Mouse (Mus musculus) mature B cell (primary cell): Measurements from ENCODE around the gene Idua.

ENCODE experiments used
- in situ Hi-C: fragments of 300-500 bp; cut with MboI; formaldehyde crosslinking; loops from 2 replicates; pipeline ENCODE4 v1.14.3; 2019

The Idua gene

GRCm38 (mm10) chr5:108655381-108655780 lies 4.8 kb upstream of the Idua start:
- in situ Hi-C loops = no loop called here

GRCm38 (mm10) chr5:108655891-108656650 lies 4.1 kb upstream of the Idua start:
- in situ Hi-C loops = no loop called here

- in situ Hi-C loops = no loop called here
Measured at GRCm38 (mm10) chr5:108657406-108657805, 2.7 kb upstream of the Idua start.

DNA sequence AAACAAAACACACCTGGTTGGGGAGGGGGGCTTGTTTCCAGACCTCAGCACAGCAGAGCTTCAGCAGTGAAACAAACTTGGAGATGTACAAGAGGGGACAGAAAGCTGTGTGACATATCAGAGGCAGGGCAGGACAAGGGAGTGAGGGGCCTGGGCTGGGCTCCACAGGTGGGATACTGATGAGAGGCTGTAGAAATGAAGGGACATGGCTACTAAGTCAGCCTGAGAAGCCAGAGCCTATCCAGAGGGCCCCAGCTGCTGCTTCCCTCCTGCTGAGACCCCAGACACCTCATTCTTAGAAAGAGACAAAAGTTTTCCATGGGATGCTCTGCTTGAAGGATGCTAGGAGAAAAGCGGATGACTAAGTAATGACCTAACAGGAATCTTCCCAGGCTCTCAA lies 1.5 kb upstream of the Idua start:
- in situ Hi-C loops = no loop called here

DNA sequence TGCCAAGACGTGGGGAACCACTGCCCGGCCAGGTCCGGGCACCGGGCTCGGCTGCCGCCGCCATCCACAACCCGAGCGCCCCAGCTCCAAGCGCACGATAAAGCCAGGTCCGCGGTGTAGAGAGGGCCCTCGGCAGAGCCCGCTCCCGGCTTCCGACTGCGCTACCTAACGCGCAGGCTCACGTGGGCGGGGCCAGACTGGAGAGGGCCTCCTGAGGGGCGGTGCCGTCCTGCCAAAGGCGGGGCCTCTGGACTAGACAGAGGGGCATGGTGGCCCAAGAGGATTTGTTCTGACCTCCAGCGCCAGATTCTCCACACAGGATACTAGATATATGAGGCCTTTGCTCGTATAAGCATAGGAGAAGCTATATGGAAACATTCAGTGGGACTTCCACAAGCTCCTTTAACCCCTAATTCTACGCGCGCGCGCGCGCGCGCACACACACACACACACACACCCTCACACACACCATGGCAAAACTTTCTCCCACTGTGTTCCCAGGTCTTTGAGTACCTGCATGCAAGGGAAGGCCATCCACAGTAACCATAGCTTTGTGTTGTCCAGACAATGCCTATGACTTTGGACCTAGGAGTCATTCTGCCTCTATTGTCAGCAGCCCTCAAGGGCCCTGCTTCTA lies 619 bp downstream of the Idua start:
- in situ Hi-C loops = no loop called here

DNA sequence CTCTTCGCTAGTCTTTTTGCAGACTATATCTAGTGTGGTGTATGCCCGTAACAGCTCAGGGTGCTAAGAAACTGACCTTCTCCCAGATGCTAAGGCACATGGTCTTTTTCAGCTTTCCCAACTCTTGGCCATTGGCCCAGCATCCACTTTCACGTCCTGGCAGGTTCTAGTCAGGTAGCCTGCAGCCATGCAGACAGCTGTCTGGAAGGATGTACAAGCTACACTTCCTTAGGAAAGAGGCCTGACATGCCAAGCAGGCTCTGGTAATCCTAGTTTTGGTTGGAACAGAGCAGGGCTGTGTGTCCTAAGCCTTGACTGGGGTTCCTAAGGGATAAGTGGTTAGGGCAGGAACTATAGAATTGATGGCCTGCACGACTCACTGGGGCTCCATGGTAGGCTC lies 2.6 kb downstream of the Idua start:
- in situ Hi-C loops = no loop called here

DNA sequence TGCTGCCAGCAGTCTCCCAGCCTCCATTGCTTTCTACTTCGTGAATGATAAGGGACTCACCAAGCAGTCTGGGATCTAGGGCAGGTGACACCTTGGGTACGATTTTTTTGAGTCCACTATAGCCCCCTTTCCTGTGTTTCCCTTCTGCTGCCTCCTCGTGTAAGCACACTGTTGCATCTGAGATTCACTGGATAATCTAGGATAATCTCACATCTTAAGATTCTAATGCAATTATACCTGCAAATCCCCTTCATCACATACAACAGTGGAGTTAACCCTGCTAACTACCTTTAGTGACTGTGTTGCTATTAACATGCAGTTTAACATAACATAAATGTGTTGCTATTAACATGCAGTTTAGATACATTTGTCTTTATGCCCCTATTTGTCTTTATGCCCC lies 4.9 kb downstream of the Idua start:
- in situ Hi-C loops = no loop called here

GRCm38 (mm10) chr5:108667370-108667769 lies 7.2 kb downstream of the Idua start:
- in situ Hi-C loops = no loop called here

DNA sequence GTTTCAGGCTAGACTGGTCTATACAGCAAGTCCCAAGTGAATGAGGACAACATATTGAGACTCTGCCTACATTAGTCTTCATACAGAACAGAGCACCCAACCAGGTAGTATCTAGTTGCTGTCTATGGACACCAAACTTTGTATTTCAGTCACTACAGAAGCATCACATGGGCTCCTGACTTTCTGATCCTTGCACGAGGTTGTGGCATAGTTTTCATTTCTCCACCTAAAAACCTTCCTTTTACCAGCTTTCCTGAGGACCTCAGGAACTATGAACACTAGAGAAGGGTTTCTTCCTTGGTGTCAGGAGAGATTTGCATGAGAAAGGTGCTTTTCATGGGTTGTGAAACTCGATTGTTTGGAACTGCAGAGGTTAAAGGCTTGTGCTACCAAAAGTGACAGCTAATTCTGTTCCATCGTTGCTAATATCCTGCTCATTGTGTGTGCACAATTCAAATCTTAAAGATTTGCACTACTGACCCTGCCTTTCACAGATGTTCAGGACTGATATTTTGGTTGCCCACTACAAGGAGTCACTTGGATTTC lies 8.3 kb downstream of the Idua start:
- in situ Hi-C loops = no loop called here

- in situ Hi-C loops = no loop called here
Measured at GRCm38 (mm10) chr5:108668977-108669936, 9.1 kb downstream of the Idua start, which contains the start of gene Dgkq. Dgkq (minus strand) TSS chr5:108669672.

DNA sequence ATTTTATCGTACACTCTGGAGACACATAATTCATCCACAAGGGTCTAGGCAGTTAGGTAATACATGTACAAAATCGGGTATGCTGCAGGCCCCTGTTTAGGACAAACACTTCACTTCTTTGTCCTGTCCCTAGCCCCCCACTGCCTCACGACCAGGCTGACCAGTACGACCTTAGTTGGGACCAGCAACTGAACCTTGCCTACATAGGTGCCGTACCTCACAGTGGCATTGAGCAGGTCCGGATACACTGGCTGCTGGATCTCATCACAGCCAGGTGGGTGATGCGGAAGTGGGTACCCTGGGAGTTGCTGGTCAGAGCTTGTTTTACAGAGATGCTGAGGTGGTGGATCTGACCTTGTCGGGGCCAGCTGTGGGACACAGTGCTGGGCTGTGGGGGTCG lies 9.9 kb downstream of the Idua start:
- in situ Hi-C loops = no loop called here

DNA sequence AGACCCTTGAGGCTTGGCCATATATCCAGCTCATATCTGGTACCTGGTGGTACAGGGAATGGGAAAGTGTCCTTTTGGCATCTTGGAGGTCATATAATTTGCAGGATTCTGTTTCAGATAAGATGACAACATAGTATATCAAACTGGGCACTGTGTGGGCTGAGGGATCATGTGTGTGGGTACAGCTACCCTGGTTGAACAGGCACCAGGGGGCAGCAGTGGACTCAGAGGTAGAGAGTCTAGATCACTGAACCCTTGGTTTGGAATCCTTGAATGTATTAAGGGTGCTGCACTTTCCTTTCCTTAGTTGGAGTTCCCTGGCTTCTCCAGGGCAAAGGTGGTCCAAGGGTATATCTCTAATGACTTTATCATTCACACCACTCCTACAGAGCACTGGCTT lies 10.7 kb downstream of the Idua start:
- in situ Hi-C loops = no loop called here

DNA sequence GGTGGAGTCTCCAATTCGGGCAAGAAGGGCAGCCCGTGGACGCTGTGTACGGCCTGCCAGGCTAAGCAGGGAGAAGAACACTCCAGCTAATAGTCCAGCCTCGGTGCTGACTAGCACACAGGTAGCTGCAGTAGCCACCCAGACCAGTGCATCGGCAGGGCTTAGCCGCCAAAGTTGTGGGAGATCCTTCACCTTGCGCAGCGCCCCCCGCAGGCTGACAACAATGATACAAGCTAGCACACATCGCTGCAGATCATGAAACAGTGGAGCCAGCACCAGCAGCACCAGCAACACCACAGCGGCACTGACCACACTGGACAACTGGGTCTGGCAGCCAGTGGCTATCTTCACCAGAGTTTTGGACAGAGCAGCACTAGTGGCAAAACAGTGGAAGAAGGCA lies 11.6 kb downstream of the Idua start:
- in situ Hi-C loops = no loop called here

DNA sequence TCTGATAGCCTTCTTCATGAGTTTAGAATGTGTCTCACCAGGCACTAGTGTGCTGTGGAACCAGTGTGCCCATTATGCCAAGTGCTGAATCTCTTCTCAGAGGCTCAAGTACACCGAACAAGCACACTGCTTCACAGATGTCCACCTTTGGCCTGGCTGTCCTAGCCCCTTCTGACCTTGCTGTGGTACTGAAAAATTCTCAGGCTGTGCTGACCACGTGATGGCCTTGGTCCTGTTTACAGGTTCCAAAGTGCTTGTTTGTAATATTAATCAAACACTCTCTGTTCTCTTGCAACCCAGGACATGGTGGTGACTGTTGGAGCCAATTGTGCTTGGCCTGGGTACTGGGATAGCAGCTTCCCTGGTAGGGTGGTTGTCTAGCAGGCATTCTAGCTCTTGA lies 14.5 kb downstream of the Idua start:
- in situ Hi-C loops = no loop called here

DNA sequence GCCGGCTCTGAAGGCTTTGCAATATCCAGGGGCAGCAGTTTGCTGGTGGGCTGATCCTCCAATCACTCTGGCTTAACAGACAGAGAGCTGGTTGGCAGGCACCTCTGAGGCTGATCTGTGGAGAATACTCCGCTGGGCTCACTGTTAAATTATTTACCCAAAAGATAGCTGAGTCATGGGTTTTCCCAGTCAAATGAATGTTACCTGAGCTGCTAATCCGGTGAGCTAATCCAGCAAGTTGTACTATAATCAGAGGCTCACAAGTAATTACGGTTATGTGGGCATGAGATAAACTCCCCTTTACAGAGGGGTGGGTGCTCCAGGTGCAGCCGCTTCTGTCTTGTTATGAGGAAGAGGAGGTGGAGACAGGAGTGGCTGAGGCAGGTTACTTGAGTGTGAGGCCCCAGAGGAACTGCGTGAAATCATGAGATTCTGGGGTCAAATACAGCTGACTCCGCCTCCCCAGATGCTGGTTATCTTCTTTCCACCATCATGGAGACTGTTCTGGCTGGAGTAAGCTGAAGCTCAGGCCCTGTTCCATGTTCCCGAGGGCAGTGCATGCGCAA lies 15.2 kb downstream of the Idua start, which contains the start of gene Slc26a1:
Gene Slc26a1, minus strand, starts transcription at position 319 of the 566 bp plus-strand sequence.
- in situ Hi-C loops = no loop called here

DNA sequence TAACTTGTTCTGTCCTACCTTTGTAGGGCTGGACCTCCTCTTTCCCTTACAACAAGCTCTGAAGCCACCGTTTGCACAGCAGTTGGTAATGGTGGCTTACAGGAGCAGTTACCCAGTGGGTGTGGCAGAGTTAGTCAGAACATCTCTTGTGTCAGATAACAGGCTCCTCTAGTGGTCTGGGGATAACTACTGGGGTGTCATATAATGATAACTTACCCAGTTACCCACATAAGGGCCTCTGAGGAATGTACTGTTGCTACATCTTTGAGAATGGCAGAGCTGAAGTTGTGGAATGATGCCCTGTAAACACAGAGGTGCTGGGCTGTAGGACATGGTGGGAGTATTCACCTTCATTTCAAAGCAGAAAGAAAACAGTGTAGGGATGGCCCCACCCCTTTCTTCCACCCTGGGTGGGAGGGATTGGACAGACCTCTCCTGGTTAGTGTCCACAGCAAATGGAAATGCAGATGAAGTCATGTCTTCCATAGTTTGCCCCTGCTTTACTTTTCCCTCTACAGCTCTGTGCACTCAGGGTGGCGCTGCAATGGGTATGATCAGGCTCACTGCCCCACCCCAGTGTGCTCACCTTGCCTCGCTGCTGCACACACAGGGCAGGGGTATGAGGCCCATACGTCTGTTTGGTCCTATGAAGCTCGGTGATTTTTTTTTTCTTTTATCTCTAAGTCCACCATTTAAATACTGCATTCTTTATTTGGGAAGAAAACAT lies 16.8 kb downstream of the Idua start:
- in situ Hi-C loops = no loop called here

GRCm38 (mm10) chr5:108677605-108678295 lies 17.6 kb downstream of the Idua start:
- in situ Hi-C loops = no loop called here

GRCm38 (mm10) chr5:108678296-108678854 lies 18.2 kb downstream of the Idua start:
- in situ Hi-C loops = no loop called here

DNA sequence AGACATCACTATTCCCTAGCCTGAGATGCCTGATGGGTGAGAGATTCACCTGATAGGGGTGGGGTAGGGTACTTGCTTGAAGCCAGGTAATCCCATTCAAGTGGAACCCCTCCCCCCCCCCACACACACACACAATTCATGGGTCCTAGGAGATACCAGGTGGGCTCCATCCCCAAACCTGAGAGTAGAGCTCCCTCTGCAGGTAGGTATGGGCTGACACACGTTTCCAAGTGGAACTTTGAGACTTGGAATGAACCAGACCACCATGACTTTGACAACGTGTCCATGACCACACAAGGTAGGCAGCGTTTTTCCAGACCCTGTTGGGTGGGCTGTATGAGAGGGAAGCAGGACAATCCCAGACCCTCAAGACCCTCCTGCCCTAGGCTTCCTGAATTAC lies 19.8 kb downstream of the Idua start:
- in situ Hi-C loops = no loop called here

- in situ Hi-C loops = no loop called here
Measured at GRCm38 (mm10) chr5:108680871-108681270, 20.7 kb downstream of the Idua start.
